ENCODE assay signal across 8 mouse cellular contexts in the genomic region with DNA sequence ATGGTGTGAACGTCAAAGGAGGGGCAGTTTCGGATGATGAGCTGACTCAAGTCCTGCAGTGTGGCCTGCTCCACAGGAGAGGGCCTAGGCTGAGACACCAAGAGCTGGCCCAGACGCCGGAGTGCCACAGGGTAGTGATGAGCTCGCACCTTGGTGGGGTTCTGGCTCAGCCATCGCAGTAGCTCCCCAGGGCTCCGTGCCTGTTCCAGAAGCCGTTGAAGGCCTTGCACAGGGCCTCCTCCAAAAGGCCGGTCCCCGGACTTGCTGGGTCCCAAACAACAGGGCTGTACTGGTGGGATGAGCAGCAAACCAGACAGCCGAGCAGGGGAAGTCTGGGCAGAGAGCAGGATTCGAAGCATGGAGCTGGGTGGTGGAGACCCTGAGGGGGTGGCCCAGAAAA. TPM values are rescaled to one million over a fixed set of nuclear protein-coding genes. Genes with fewer than 3 reads are reported as not detected.
DNase-seq lines count a peak whose midpoint lies in the region; ATAC-seq and TF ChIP-seq lines count a peak whose summit lies in the region.

No protein-coding gene starts in this region.

- H3K79me3 ChIP-seq in C2C12 (ENCODE audit: low read depth) = peaks cover 8% of the 10 kb centered on the region

- DNase-seq in cerebellum, adult 9-10 months = peak; percentile 57
- DNase-seq in cerebellum, adult 18-20 months = no peak
- no peak for DNase-seq in forebrain, embryonic 10.5 days (ENCODE audit: extremely low spot score, low spot score)
- no peak for DNase-seq in liver, embryonic 11.5 days (ENCODE audit: low spot score)
- DNase-seq in spleen, postnatal 14 days (ENCODE audit: low spot score in 2 of 2) = no peak
- no peak for DNase-seq in gastrocnemius, adult 8-10 months (ENCODE audit: low spot score in 2 of 2)
- no peak for DNase-seq in retina, postnatal 1 day

- peaks cover 43% of the 10 kb centered on the region for H3K36me3 ChIP-seq in C2C12 (ENCODE audit: control insufficient read depth, insufficient read depth)
- H3K36me3 ChIP-seq in forebrain, embryonic 10.5 days (replicated peaks) = peaks cover 51% of the 10 kb centered on the region
- H3K36me3 ChIP-seq in liver, embryonic 11.5 days (ENCODE audit: control insufficient read depth, insufficient read depth, low read length) = peaks cover 22% of the 10 kb centered on the region; the same call in 1 of the 2 replicates

- no peaks in the 10 kb centered on the region; the same call in 1 of the 2 replicates for H3K9me3 ChIP-seq in forebrain, embryonic 10.5 days
- no peaks in the 10 kb centered on the region for H3K9me3 ChIP-seq in liver, embryonic 11.5 days (ENCODE audit: control insufficient read depth, low read length)

- H3K27ac ChIP-seq in forebrain, embryonic 10.5 days = peak overlapping the region; percentile 98
- no peak overlapping the region; the same call in 1 of the 2 replicates for H3K27ac ChIP-seq in liver, embryonic 11.5 days (ENCODE audit: low read depth, low read length)

- 90% methylated on average over 12 of the region's 12 CpGs for WGBS in forebrain, embryonic 10.5 days
- WGBS in liver, embryonic 11.5 days = 87% methylated on average over 12 of the region's 12 CpGs

- peaks cover 48% of the 10 kb centered on the region for H3K4me1 ChIP-seq in forebrain, embryonic 10.5 days
- peaks cover 14% of the 10 kb centered on the region for H3K4me1 ChIP-seq in liver, embryonic 11.5 days (replicated peaks; ENCODE audit: control insufficient read depth, insufficient read depth, low read length)

- peak overlapping the region; percentile 93 for H3K4me2 ChIP-seq in liver, embryonic 11.5 days

- no peak for ATAC-seq in liver, embryonic 11.5 days (replicated peaks; ENCODE audit: low FRiP score)

- peaks cover 22% of the 10 kb centered on the region for H3K79me2 ChIP-seq in C2C12 (ENCODE audit: control insufficient read depth, insufficient read depth)

- H3K4me3 ChIP-seq in C2C12 (ENCODE audit: insufficient read depth, poor library complexity, severe bottlenecking) = peak overlapping the region; percentile 75
- H3K4me3 ChIP-seq in forebrain, embryonic 10.5 days = peak overlapping the region; percentile 75
- peak overlapping the region; percentile 84 for H3K4me3 ChIP-seq in liver, embryonic 11.5 days (ENCODE audit: low read depth, low read length)

- peak overlapping the region; percentile 41 for H3ac ChIP-seq in C2C12 (ENCODE audit: control insufficient read depth, insufficient read length, low read depth)

- TF ChIP-seq CTCF in C2C12 (IDR thresholded peaks at IDR 0.05; ENCODE audit: control insufficient read depth, insufficient read depth, insufficient read length) = no peak

- H3K27me3 ChIP-seq in C2C12 (ENCODE audit: control insufficient read depth, insufficient read depth, insufficient read length) = no peaks in the 10 kb centered on the region
- peaks cover 11% of the 10 kb centered on the region for H3K27me3 ChIP-seq in forebrain, embryonic 10.5 days (ENCODE audit: poor library complexity, severe bottlenecking)
- no peaks in the 10 kb centered on the region for H3K27me3 ChIP-seq in liver, embryonic 11.5 days (replicated peaks; ENCODE audit: control insufficient read depth, insufficient read depth, low read length)

- H3K9ac ChIP-seq in liver, embryonic 11.5 days (ENCODE audit: low read depth, low read length) = peak overlapping the region; percentile 95

TF ChIP-seq in C2C12, 6 proteins besides CTCF, POLR2A, EP300 and RAD21:
- TF ChIP-seq FOSL1 (IDR thresholded peaks at IDR 0.05; ENCODE audit: insufficient read depth, low read length, poor library complexity, severe bottlenecking) (no peak), CEBPB (IDR thresholded peaks at IDR 0.05; ENCODE audit: low read depth) (no peak)

RNA-seq across cellular contexts. Expression of a gene that starts 1.2 kb away (rescaled TPM):
- 90.3 TPM for polyA plus RNA-seq in C2C12 (2012; fragmentation: generic; extraction: Trizol)
- 106 and 108 TPM in 2 replicates for polyA plus RNA-seq in forebrain, embryonic 10.5 days (2016; fragmentation: Nextera tagmentation; extraction: Ambion mirVana)
- polyA plus RNA-seq in liver, embryonic 11.5 days (2014; fragmentation: Nextera tagmentation; extraction: Ambion mirVana) = 95.1 and 101 TPM in 2 replicates
- 100 to 1,000 TPM; 188 to 243 (median 221) TPM for total RNA-seq in gastrocnemius, adult 8-10 months (2022)

RNA-seq across cellular contexts. Expression of a gene that starts 3.7 kb away (rescaled TPM):
- 9.8 TPM for polyA plus RNA-seq in C2C12 (2012; fragmentation: generic; extraction: Trizol)
- polyA plus RNA-seq in forebrain, embryonic 10.5 days (2016; fragmentation: Nextera tagmentation; extraction: Ambion mirVana) = 28.4 and 31.8 TPM in 2 replicates
- 12.3 and 12.4 TPM in 2 replicates for polyA plus RNA-seq in liver, embryonic 11.5 days (2014; fragmentation: Nextera tagmentation; extraction: Ambion mirVana)
- total RNA-seq in gastrocnemius, adult 8-10 months (2022) = 10 to 100 TPM; 18.4 to 19.9 (median 19.3) TPM

RNA-seq across cellular contexts. Expression of a gene that starts 8.1 kb away (rescaled TPM):
- 119 TPM for polyA plus RNA-seq in C2C12 (2012; fragmentation: generic; extraction: Trizol)
- 24.1 and 29.0 TPM in 2 replicates for polyA plus RNA-seq in forebrain, embryonic 10.5 days (2016; fragmentation: Nextera tagmentation; extraction: Ambion mirVana)
- 29.4 and 30.6 TPM in 2 replicates for polyA plus RNA-seq in liver, embryonic 11.5 days (2014; fragmentation: Nextera tagmentation; extraction: Ambion mirVana)
- 10 to 100 TPM; 79.7 to 89.0 (median 83.6) TPM for total RNA-seq in gastrocnemius, adult 8-10 months (2022)

RNA-seq across cellular contexts. Expression of a gene that starts 20.3 kb away (rescaled TPM):
- polyA plus RNA-seq in C2C12 (2012; fragmentation: generic; extraction: Trizol) = 76.4 TPM
- 32.8 and 33.6 TPM in 2 replicates for polyA plus RNA-seq in forebrain, embryonic 10.5 days (2016; fragmentation: Nextera tagmentation; extraction: Ambion mirVana)
- polyA plus RNA-seq in liver, embryonic 11.5 days (2014; fragmentation: Nextera tagmentation; extraction: Ambion mirVana) = 20.5 and 22.4 TPM in 2 replicates
- 10 to 100 TPM; 10.7 to 14.5 (median 12.6) TPM for total RNA-seq in gastrocnemius, adult 8-10 months (2022)

RNA-seq across cellular contexts. Expression of a gene that starts 20.6 kb away (rescaled TPM):
- 33.4 TPM for polyA plus RNA-seq in C2C12 (2012; fragmentation: generic; extraction: Trizol)
- polyA plus RNA-seq in forebrain, embryonic 10.5 days (2016; fragmentation: Nextera tagmentation; extraction: Ambion mirVana) = 42.7 and 48.9 TPM in 2 replicates
- polyA plus RNA-seq in liver, embryonic 11.5 days (2014; fragmentation: Nextera tagmentation; extraction: Ambion mirVana) = 25.2 and 25.9 TPM in 2 replicates
- total RNA-seq in gastrocnemius, adult 8-10 months (2022) = 10 to 100 TPM in 3 of 4 experiments, 1 to 10 TPM in 1; 9.3 to 12.6 (median 10.7) TPM
